Mouse (Mus musculus) erythroblast, adult 5-6 weeks (primary cell): Measurements from ENCODE around the gene 1600012H06Rik. TPM values are rescaled to one million over a fixed set of nuclear protein-coding genes. Genes with fewer than 3 reads are reported as not detected.

Experiments used
- ATAC-seq: replicated peaks from 2 replicates; pipeline ENCODE4 v1.8.0; 2016; ENCODE audit warnings: moderate number of reproducible peaks, mild to moderate bottlenecking, moderate TSS enrichment, inconsistent platforms; ENCODE audit not compliant: poor library complexity, low FRiP score, severe bottlenecking
- total RNA-seq, 2 experiments: library from RNA; stranded (forward) in 1 of 2; stranded (reverse) in 1 of 2; fragments of 150-400 nt in 1 of 2; fragments of 200-764, 138-1000 nt in 1 of 2; gene quantifications; 2 replicates each; pipeline versions ENCODE4 v1.2.3 to v1.2.4; 2015 to 2017; ENCODE audit warnings: low replicate concordance in 2 of 2

1600012H06Rik gene
- total RNA-seq, 2 experiments from 2014 or later, result 5.4 to 6.7 TPM

- ATAC-seq, result peak; percentile 62
Observed at GRCm38 (mm10) chr17:14994140-14994539, 51.2 kb downstream of the 1600012H06Rik start.

GRCm38 (mm10) chr17:15000047-15000446 is 57.1 kb downstream of the 1600012H06Rik start:
- ATAC-seq, result peak; percentile 54

GRCm38 (mm10) chr17:15009088-15009487 is 66.1 kb downstream of the 1600012H06Rik start:
- ATAC-seq, result peak; percentile 80

Other genes starting within 250 kb of the 1600012H06Rik start
- gene Thbs2, start 248.9 kb upstream of the 1600012H06Rik start, total RNA-seq (2015; ENCODE audit: low replicate concordance), result not detected in 2 replicates
- not detected in 2 replicates for gene Thbs2, start 248.9 kb upstream of the 1600012H06Rik start, total RNA-seq (2017; ENCODE audit: low replicate concordance)
- gene Wdr27, start within 50 bp of the 1600012H06Rik start, total RNA-seq (2015; ENCODE audit: low replicate concordance), result not detected in 2 replicates
- gene Wdr27, start within 50 bp of the 1600012H06Rik start, total RNA-seq (2017; ENCODE audit: low replicate concordance), result not detected in 2 replicates
- 88.6 and 101 TPM in 2 replicates for gene Phf10, start 18.1 kb downstream of the 1600012H06Rik start, total RNA-seq (2015; ENCODE audit: low replicate concordance)
- gene Phf10, start 18.1 kb downstream of the 1600012H06Rik start, total RNA-seq (2017; ENCODE audit: low replicate concordance), result 42.1 and 49.3 TPM in 2 replicates
- 0.96 and 1.3 TPM in 2 replicates for gene 9030025P20Rik, start 35.3 kb downstream of the 1600012H06Rik start, total RNA-seq (2015; ENCODE audit: low replicate concordance)
- gene 9030025P20Rik, start 35.3 kb downstream of the 1600012H06Rik start, total RNA-seq (2017; ENCODE audit: low replicate concordance), result 0.94 and 3.1 TPM in 2 replicates
- not detected in 2 replicates for gene Gm3417, start 35.6 kb downstream of the 1600012H06Rik start, total RNA-seq (2015; ENCODE audit: low replicate concordance)
- not detected in 2 replicates for gene Gm3417, start 35.6 kb downstream of the 1600012H06Rik start, total RNA-seq (2017; ENCODE audit: low replicate concordance)
- gene Gm3435, start 67.0 kb downstream of the 1600012H06Rik start, total RNA-seq (2015; ENCODE audit: low replicate concordance), result not detected in 2 replicates
- 2.1 and 6.7 TPM in 2 replicates for gene Gm3435, start 67.0 kb downstream of the 1600012H06Rik start, total RNA-seq (2017; ENCODE audit: low replicate concordance)
- 35.0 and 43.1 TPM in 2 replicates for gene Ermard, start 98.0 kb downstream of the 1600012H06Rik start, total RNA-seq (2015; ENCODE audit: low replicate concordance)
- 17.9 and 28.6 TPM in 2 replicates for gene Ermard, start 98.0 kb downstream of the 1600012H06Rik start, total RNA-seq (2017; ENCODE audit: low replicate concordance)
- gene Tcte3, start 98.3 kb downstream of the 1600012H06Rik start, total RNA-seq (2015; ENCODE audit: low replicate concordance), result not detected in 2 replicates
- gene Tcte3, start 98.3 kb downstream of the 1600012H06Rik start, total RNA-seq (2017; ENCODE audit: low replicate concordance), result not detected in 2 replicates
- gene Gm3448, start 98.4 kb downstream of the 1600012H06Rik start, total RNA-seq (2015; ENCODE audit: low replicate concordance), result 1.0 TPM in 1 of 2 replicates, not detected in the other
- gene Gm3448, start 98.4 kb downstream of the 1600012H06Rik start, total RNA-seq (2017; ENCODE audit: low replicate concordance), result 2.4 and 4.8 TPM in 2 replicates